Mouse (Mus musculus): Measurements from ENCODE around the gene Me3. TPM values are rescaled to one million over a fixed set of nuclear protein-coding genes. Genes with fewer than 3 reads are reported as not detected.

Me3 gene
- polyA plus RNA-seq, 1 experiment from 2014 or later = 0.18 TPM

GRCm38 (mm10) chr7:89677850-89678249 is 45.7 kb downstream of the Me3 start:
- Histone ChIP-seq H3K36me3 (ENCODE audit: control insufficient read depth, insufficient read depth) (no peaks in the 10 kb centered on the region), H3K4me3 (ENCODE audit: low read depth, low read length) (no peak overlapping the region), H3K27ac (ENCODE audit: low read length) (no peak overlapping the region), H3K9ac (ENCODE audit: low read depth, low read length) (no peak overlapping the region), H3K9me3 (replicated peaks; ENCODE audit: control insufficient read depth, low read length) (no peaks in the 10 kb centered on the region), H3K27me3 (ENCODE audit: control insufficient read depth, insufficient read depth, low read depth, low read length) (no peaks in the 10 kb centered on the region), H3K4me1 (ENCODE audit: control insufficient read depth, low read depth, low read length) (no peaks in the 10 kb centered on the region), H3K4me2 (ENCODE audit: low read depth, low read length) (no peak overlapping the region)
- ATAC-seq (ENCODE audit: low read depth) = no peak
- 60% methylated on average over 1 of the region's 1 CpGs for WGBS (ENCODE audit: insufficient replicate concordance)

GRCm38 (mm10) chr7:89678719-89679118 is 46.5 kb downstream of the Me3 start:
- Histone ChIP-seq H3K36me3 (ENCODE audit: control insufficient read depth, insufficient read depth) (no peaks in the 10 kb centered on the region), H3K9me3 (replicated peaks; ENCODE audit: control insufficient read depth, low read length) (no peaks in the 10 kb centered on the region), H3K9ac (ENCODE audit: low read depth, low read length) (no peak overlapping the region), H3K4me2 (ENCODE audit: low read depth, low read length) (no peak overlapping the region), H3K27ac (ENCODE audit: low read length) (no peak overlapping the region), H3K27me3 (ENCODE audit: control insufficient read depth, insufficient read depth, low read depth, low read length) (no peaks in the 10 kb centered on the region), H3K4me3 (ENCODE audit: low read depth, low read length) (no peak overlapping the region), H3K4me1 (ENCODE audit: control insufficient read depth, low read depth, low read length) (no peaks in the 10 kb centered on the region)
- ATAC-seq (ENCODE audit: low read depth) = no peak
- 48% methylated on average over 5 of the region's 5 CpGs for WGBS (ENCODE audit: insufficient replicate concordance)

- no peaks in the 10 kb centered on the region for H3K9me3 ChIP-seq (replicated peaks; ENCODE audit: control insufficient read depth, low read length)
- no peak overlapping the region for H3K4me3 ChIP-seq (ENCODE audit: low read depth, low read length)
- no peaks in the 10 kb centered on the region for H3K36me3 ChIP-seq (ENCODE audit: control insufficient read depth, insufficient read depth)
- H3K27ac ChIP-seq (ENCODE audit: low read length) = no peak overlapping the region
- no peak overlapping the region for H3K4me2 ChIP-seq (ENCODE audit: low read depth, low read length)
- H3K4me1 ChIP-seq (ENCODE audit: control insufficient read depth, low read depth, low read length) = no peaks in the 10 kb centered on the region
- no peak overlapping the region for H3K9ac ChIP-seq (ENCODE audit: low read depth, low read length)
- WGBS (ENCODE audit: insufficient replicate concordance) = 47% methylated on average over 6 of the region's 6 CpGs
- no peak for ATAC-seq (ENCODE audit: low read depth)
- H3K27me3 ChIP-seq (ENCODE audit: control insufficient read depth, insufficient read depth, low read depth, low read length) = no peaks in the 10 kb centered on the region
Measured at GRCm38 (mm10) chr7:89679139-89679538, 46.9 kb downstream of the Me3 start.

GRCm38 (mm10) chr7:89679621-89680140 is 47.5 kb downstream of the Me3 start:
- no peak overlapping the region for H3K9ac ChIP-seq (ENCODE audit: low read depth, low read length)
- WGBS (ENCODE audit: insufficient replicate concordance) = 46% methylated on average over 2 of the region's 2 CpGs

GRCm38 (mm10) chr7:89680891-89681290 is 48.7 kb downstream of the Me3 start:
- no peak overlapping the region for H3K4me2 ChIP-seq (ENCODE audit: low read depth, low read length)
- no peak for ATAC-seq (ENCODE audit: low read depth)
- WGBS (ENCODE audit: insufficient replicate concordance) = 60% methylated on average over 3 of the region's 3 CpGs

More at GRCm38 (mm10) chr7:89679621-89680140, 47.5 kb downstream of the Me3 start:
- H3K27me3 ChIP-seq (ENCODE audit: control insufficient read depth, insufficient read depth, low read depth, low read length) = no peaks in the 10 kb centered on the region
- H3K4me3 ChIP-seq (ENCODE audit: low read depth, low read length) = no peak overlapping the region
- no peak overlapping the region for H3K4me2 ChIP-seq (ENCODE audit: low read depth, low read length)
- H3K9me3 ChIP-seq (replicated peaks; ENCODE audit: control insufficient read depth, low read length) = no peaks in the 10 kb centered on the region
- H3K4me1 ChIP-seq (ENCODE audit: control insufficient read depth, low read depth, low read length) = no peaks in the 10 kb centered on the region
- no peak overlapping the region for H3K27ac ChIP-seq (ENCODE audit: low read length)
- no peaks in the 10 kb centered on the region for H3K36me3 ChIP-seq (ENCODE audit: control insufficient read depth, insufficient read depth)
- no peak for ATAC-seq (ENCODE audit: low read depth)

GRCm38 (mm10) chr7:89681666-89682470 is 49.7 kb downstream of the Me3 start:
- no peak overlapping the region for H3K9ac ChIP-seq (ENCODE audit: low read depth, low read length)
- no peaks in the 10 kb centered on the region for H3K9me3 ChIP-seq (replicated peaks; ENCODE audit: control insufficient read depth, low read length)
- WGBS (ENCODE audit: insufficient replicate concordance) = 69% methylated on average over 10 of the region's 10 CpGs
- no peaks in the 10 kb centered on the region for H3K36me3 ChIP-seq (ENCODE audit: control insufficient read depth, insufficient read depth)
- no peaks in the 10 kb centered on the region for H3K4me1 ChIP-seq (ENCODE audit: control insufficient read depth, low read depth, low read length)
- H3K4me2 ChIP-seq (ENCODE audit: low read depth, low read length) = no peak overlapping the region
- H3K4me3 ChIP-seq (ENCODE audit: low read depth, low read length) = no peak overlapping the region
- H3K27me3 ChIP-seq (ENCODE audit: control insufficient read depth, insufficient read depth, low read depth, low read length) = no peaks in the 10 kb centered on the region
- no peak for ATAC-seq (ENCODE audit: low read depth)
- no peak overlapping the region for H3K27ac ChIP-seq (ENCODE audit: low read length)

More at GRCm38 (mm10) chr7:89680891-89681290, 48.7 kb downstream of the Me3 start:
- Histone ChIP-seq H3K27ac (ENCODE audit: low read length) (no peak overlapping the region), H3K4me1 (ENCODE audit: control insufficient read depth, low read depth, low read length) (no peaks in the 10 kb centered on the region), H3K27me3 (ENCODE audit: control insufficient read depth, insufficient read depth, low read depth, low read length) (no peaks in the 10 kb centered on the region), H3K36me3 (ENCODE audit: control insufficient read depth, insufficient read depth) (no peaks in the 10 kb centered on the region), H3K9ac (ENCODE audit: low read depth, low read length) (no peak overlapping the region), H3K4me3 (ENCODE audit: low read depth, low read length) (no peak overlapping the region), H3K9me3 (replicated peaks; ENCODE audit: control insufficient read depth, low read length) (no peaks in the 10 kb centered on the region)

- no peak overlapping the region for H3K4me2 ChIP-seq (ENCODE audit: low read depth, low read length)
- no peak overlapping the region for H3K9ac ChIP-seq (ENCODE audit: low read depth, low read length)
- no peaks in the 10 kb centered on the region for H3K27me3 ChIP-seq (ENCODE audit: control insufficient read depth, insufficient read depth, low read depth, low read length)
- no peaks in the 10 kb centered on the region for H3K4me1 ChIP-seq (ENCODE audit: control insufficient read depth, low read depth, low read length)
- no peak overlapping the region for H3K27ac ChIP-seq (ENCODE audit: low read length)
- no peaks in the 10 kb centered on the region for H3K9me3 ChIP-seq (replicated peaks; ENCODE audit: control insufficient read depth, low read length)
- H3K36me3 ChIP-seq (ENCODE audit: control insufficient read depth, insufficient read depth) = no peaks in the 10 kb centered on the region
- H3K4me3 ChIP-seq (ENCODE audit: low read depth, low read length) = no peak overlapping the region
- no peak for ATAC-seq (ENCODE audit: low read depth)
Measured at GRCm38 (mm10) chr7:89698186-89698585, 66.0 kb downstream of the Me3 start.

GRCm38 (mm10) chr7:89699668-89700350 is 67.6 kb downstream of the Me3 start:
- H3K36me3 ChIP-seq (ENCODE audit: control insufficient read depth, insufficient read depth) = no peaks in the 10 kb centered on the region
- no peak overlapping the region for H3K27ac ChIP-seq (ENCODE audit: low read length)
- H3K9ac ChIP-seq (ENCODE audit: low read depth, low read length) = no peak overlapping the region
- H3K4me3 ChIP-seq (ENCODE audit: low read depth, low read length) = no peak overlapping the region
- ATAC-seq (ENCODE audit: low read depth) = no peak
- no peaks in the 10 kb centered on the region for H3K27me3 ChIP-seq (ENCODE audit: control insufficient read depth, insufficient read depth, low read depth, low read length)
- H3K9me3 ChIP-seq (replicated peaks; ENCODE audit: control insufficient read depth, low read length) = no peaks in the 10 kb centered on the region
- 67% methylated on average over 5 of the region's 5 CpGs for WGBS (ENCODE audit: insufficient replicate concordance)
- no peak overlapping the region for H3K4me2 ChIP-seq (ENCODE audit: low read depth, low read length)
- H3K4me1 ChIP-seq (ENCODE audit: control insufficient read depth, low read depth, low read length) = no peaks in the 10 kb centered on the region

GRCm38 (mm10) chr7:89700511-89700910 is 68.3 kb downstream of the Me3 start:
- 48% methylated on average over 1 of the region's 1 CpGs for WGBS (ENCODE audit: insufficient replicate concordance)
- Histone ChIP-seq H3K27me3 (ENCODE audit: control insufficient read depth, insufficient read depth, low read depth, low read length) (no peaks in the 10 kb centered on the region), H3K4me2 (ENCODE audit: low read depth, low read length) (no peak overlapping the region), H3K4me3 (ENCODE audit: low read depth, low read length) (no peak overlapping the region), H3K27ac (ENCODE audit: low read length) (no peak overlapping the region), H3K9ac (ENCODE audit: low read depth, low read length) (no peak overlapping the region), H3K4me1 (ENCODE audit: control insufficient read depth, low read depth, low read length) (no peaks in the 10 kb centered on the region), H3K36me3 (ENCODE audit: control insufficient read depth, insufficient read depth) (no peaks in the 10 kb centered on the region), H3K9me3 (replicated peaks; ENCODE audit: control insufficient read depth, low read length) (no peaks in the 10 kb centered on the region)
- no peak for ATAC-seq (ENCODE audit: low read depth)

Data from liver, embryonic 16.5 days (tissue).